Mouse (Mus musculus): ENCODE measurements around the gene Card11.

DNA sequence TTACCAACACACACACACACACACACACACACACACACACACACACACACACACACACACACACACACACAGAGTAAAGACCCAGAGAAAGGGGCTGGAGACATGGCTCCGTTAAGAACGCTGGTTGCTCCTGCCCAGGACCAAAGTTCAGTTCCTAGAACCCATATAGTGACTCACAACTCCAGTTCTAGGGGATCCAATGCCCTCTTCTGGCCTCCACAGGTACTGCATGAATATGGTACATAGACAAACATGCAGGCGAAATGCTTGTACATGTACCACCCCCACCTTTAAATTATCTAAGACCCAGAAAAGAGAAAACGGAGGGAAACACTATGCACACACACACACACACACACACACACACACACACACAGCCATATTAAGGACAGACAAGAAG is 43.3 kb downstream of the Card11 start:
- TF ChIP-seq CTCF (IDR thresholded peaks at IDR 0.05; ENCODE audit: insufficient read depth, low read depth, low read length) (no peak), POLR2A (IDR thresholded peaks at IDR 0.05; ENCODE audit: insufficient read depth, low read depth, low read length) (no peak)

All from olfactory bulb, adult 2 months (tissue).